Mouse (Mus musculus) embryonic facial prominence, embryonic 11.5 days (tissue): ENCODE results near the gene Pip4k2c. TPM values are rescaled to one million over a fixed set of nuclear protein-coding genes. Genes with fewer than 3 reads are reported as not detected.

Source experiments
- ATAC-seq: fragments of 200-750 bp; cut with Nextera tagmentation; replicated peaks from 2 replicates; pipeline ENCODE4 v1.8.0; 2017; ENCODE audit warnings: low read depth; ENCODE audit not compliant: insufficient number of reproducible peaks, low FRiP score, low TSS enrichment
- DNase-seq: peaks from one replicate; pipeline ENCODE4 v3.0.0-alpha.2; 2015; ENCODE audit warnings: low spot score
- H3K27ac ChIP-seq: fragments of 300-500 bp; sonication (generic); replicated peaks from 2 replicates; pipeline ENCODE4 v1.5.1; 2014; ENCODE audit warnings: mild to moderate bottlenecking, low read depth, low read length, control low read depth
- H3K27me3 ChIP-seq: fragments of 300-500 bp; sonication (generic); 2 replicates; pipeline ENCODE4 v1.6.1; 2014; ENCODE audit warnings: mild to moderate bottlenecking, low read length, moderate library complexity, mixed read lengths; ENCODE audit not compliant: control insufficient read depth, insufficient read depth
- H3K36me3 ChIP-seq: fragments of 300-500 bp; sonication (generic); replicated peaks from 2 replicates; pipeline ENCODE4 v1.6.1; 2014; ENCODE audit warnings: low read depth, mild to moderate bottlenecking, low read length, moderate library complexity, mixed read lengths; ENCODE audit not compliant: control insufficient read depth, insufficient read depth
- H3K4me1 ChIP-seq: fragments of 300-500 bp; sonication (generic); 2 replicates; pipeline ENCODE4 v1.6.1; 2014; ENCODE audit warnings: low read length, mixed read lengths; ENCODE audit not compliant: control insufficient read depth, insufficient read depth
- H3K4me2 ChIP-seq: fragments of 300-500 bp; sonication (generic); 2 replicates; pipeline ENCODE4 v1.6.1; 2014; ENCODE audit warnings: low read depth, mild to moderate bottlenecking, control low read depth, low read length, moderate library complexity
- H3K4me3 ChIP-seq: fragments of 300-500 bp; sonication (generic); 2 replicates; pipeline ENCODE4 v1.5.1; 2014; ENCODE audit warnings: low read depth, low read length, control low read depth
- H3K9ac ChIP-seq: fragments of 300-500 bp; sonication (generic); replicated peaks from 2 replicates; pipeline ENCODE4 v1.6.1; 2014; ENCODE audit warnings: mild to moderate bottlenecking, control low read depth, low read length
- H3K9me3 ChIP-seq: fragments of 300-500 bp; sonication (generic); replicated peaks from 2 replicates; pipeline ENCODE4 v1.6.1; 2016; ENCODE audit warnings: mild to moderate bottlenecking, low read length, inconsistent platforms, mixed read lengths; ENCODE audit not compliant: control insufficient read depth
- WGBS: fragments of 180-500 bp; shearing (Covaris S2); extraction: QIAGEN DNeasy Blood & Tissue Kit; methylation state at CpG from one replicate; pipeline ENCODE4 v1.1.7; 2014; 5-methylcytosine and 5-hydroxymethylcytosine counted together
- polyA plus RNA-seq: library from polyadenylated mRNA; unstranded; fragments of >200 nt; fragmentation: Nextera tagmentation; extraction: Ambion mirVana; gene quantifications from 2 replicates; pipeline ENCODE4 v1.2.1, GENCODE M21; 2014

Gene Pip4k2c
- polyA plus RNA-seq, 1 experiment from 2014 or later, result 14.7 TPM

DNA sequence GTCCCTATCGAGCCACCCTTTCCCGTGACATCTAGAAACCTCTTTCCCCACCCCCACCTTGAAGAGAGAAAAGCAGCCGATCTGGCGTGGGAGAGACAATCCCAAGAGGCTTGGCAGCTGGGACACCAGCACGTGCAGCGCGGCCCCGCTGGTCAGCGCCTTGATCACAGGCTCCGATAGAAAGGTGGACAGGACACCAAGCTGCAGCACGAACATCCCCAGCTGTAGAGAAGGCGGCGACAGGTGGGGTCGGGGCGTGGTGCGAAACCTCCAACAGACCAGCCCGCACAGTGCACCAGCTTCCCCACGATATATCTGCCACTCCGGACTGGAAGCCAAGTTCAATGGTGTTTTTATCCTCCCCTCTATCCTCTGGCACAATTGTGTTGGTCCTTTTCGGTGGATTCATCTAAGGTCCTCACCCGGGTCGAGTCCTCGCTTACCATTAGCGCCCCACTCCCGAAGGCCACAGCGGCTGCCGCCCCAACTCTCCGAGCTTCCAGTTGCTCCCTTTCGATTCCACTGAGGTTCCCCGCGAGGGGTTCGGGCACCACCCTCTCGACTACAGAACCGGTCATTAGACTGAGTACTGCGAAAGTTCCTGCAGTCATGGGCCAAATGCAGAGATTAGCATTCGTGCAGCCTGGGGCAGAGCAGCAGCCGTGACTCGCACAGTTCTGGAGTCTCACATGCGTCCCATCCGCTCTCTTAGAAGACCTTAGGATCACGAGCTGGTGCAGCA, 32.9 kb downstream of the Pip4k2c start:
- Histone ChIP-seq H3K27me3 (peaks cover 27% of the 10 kb centered on the region), H3K27ac (no peak overlapping the region), H3K36me3 (no peaks in the 10 kb centered on the region), H3K9me3 (no peaks in the 10 kb centered on the region), H3K9ac (no peak overlapping the region), H3K4me3 (peak overlapping the region; percentile 17; the same call in 1 of the 2 replicates), H3K4me1 (peaks cover 2% of the 10 kb centered on the region; the same call in 1 of the 2 replicates), H3K4me2 (peak overlapping the region; percentile 45)
- DNase-seq, result no peak
- 4% methylated on average over 41 of the region's 41 CpGs for WGBS
- ATAC-seq, result no peak

DNA sequence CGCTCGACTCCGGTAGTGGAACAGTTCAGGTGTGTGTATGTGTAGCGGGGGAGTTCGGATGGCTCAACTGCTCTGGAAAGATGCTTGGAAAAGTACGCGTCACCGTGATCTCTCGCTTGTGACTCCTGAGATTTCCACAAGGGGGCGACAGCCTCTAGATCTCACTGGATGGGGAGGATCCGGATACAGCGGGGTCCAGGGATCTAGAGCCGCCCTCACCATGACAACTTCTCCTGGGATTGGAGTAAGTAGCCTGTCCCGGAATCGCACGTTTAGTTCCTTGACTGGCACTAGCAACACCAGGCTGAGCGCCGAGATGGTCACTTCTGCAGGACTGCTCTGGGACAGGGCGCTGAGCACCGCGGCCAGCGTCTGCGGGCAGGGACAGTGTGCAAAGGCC, 33.7 kb downstream of the Pip4k2c start:
- Histone ChIP-seq H3K4me2 (peak overlapping the region; percentile 45), H3K4me3 (peak overlapping the region; percentile 17; the same call in 1 of the 2 replicates), H3K27ac (no peak overlapping the region), H3K9ac (0 out of 2 replicates have a peak overlapping the region, but pooled peaks have one; percentile 15), H3K9me3 (no peaks in the 10 kb centered on the region), H3K36me3 (no peaks in the 10 kb centered on the region), H3K4me1 (peaks cover 2% of the 10 kb centered on the region; the same call in 1 of the 2 replicates), H3K27me3 (peaks cover 27% of the 10 kb centered on the region)
- 2% methylated on average over 23 of the region's 23 CpGs for WGBS
- ATAC-seq (peak; percentile 45), DNase-seq (peak; percentile 95)

DNA sequence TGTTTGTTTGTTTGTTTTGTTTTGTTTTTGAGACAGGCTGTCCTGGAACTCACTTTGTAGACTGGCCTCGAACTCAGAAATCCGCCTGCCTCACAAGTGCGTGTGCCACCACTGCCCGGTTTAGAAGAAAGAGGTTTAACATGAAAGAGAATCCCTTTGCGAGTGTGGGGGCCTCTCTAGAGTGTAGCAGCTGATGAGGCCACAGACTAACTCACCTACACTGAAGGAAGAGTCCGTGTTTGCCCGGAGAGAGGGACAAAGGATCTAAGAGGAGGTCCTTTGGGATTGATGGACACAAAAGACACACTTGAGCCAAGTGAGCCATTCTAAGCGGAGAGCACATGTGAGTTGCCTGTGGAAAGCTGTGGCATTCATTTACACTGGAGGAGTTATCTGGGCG, 34.1 kb downstream of the Pip4k2c start:
- H3K9ac ChIP-seq, result no peak overlapping the region
- DNase-seq (no peak), ATAC-seq (no peak)
- no peaks in the 10 kb centered on the region for H3K9me3 ChIP-seq
- H3K36me3 ChIP-seq, result no peaks in the 10 kb centered on the region
- no peak overlapping the region for H3K27ac ChIP-seq
- H3K4me1 ChIP-seq, result peaks cover 2% of the 10 kb centered on the region; the same call in 1 of the 2 replicates
- H3K27me3 ChIP-seq, result peaks cover 27% of the 10 kb centered on the region
- peak overlapping the region; percentile 45; the same call in 1 of the 2 replicates for H3K4me2 ChIP-seq
- H3K4me3 ChIP-seq, result no peak overlapping the region
- WGBS, result 16% methylated on average over 9 of the region's 9 CpGs

DNA sequence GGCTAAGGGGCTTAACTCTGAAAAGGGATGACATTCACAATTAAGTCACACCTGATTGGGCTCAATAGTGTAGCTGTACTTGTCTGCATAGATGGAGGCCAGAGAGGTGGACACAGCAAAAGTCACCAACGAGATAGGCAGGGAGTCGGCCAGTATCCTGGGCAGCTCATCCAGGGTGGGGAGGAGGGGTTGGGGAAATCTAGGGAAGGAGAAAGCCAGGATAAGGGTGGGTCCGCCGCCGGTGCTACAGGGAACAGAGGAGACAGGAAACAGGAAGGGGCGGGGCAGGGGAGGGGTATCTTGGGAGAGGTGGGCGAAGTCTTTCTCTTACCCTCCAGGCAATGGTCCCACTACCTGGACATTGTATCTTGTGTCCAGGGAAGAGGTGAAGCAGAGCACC, 34.6 kb downstream of the Pip4k2c start:
- WGBS, result 6% methylated on average over 7 of the region's 7 CpGs

DNA sequence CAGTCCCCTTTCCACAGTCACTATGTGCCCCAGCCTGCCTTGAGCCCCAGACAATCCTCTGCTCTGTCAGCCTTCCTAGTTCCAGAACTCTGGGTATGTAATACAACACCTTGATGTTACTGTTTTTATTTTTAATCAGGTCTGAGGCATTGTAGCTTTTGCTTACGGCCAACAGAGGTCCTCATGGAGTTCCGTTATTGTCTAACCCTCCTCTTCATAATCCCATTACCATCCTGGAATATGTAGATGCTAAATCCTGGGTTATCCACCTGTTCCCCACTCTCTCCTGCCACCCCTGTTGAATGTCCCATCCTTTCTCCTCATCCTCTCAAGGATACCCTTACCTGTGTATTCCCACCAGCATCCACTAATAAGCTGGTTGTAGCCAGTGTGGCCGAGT, 35.2 kb downstream of the Pip4k2c start:
- H3K27ac ChIP-seq, result no peak overlapping the region
- H3K9ac ChIP-seq, result no peak overlapping the region
- H3K4me1 ChIP-seq, result peaks cover 2% of the 10 kb centered on the region; the same call in 1 of the 2 replicates
- DNase-seq (no peak), ATAC-seq (no peak)
- no peaks in the 10 kb centered on the region for H3K36me3 ChIP-seq
- H3K27me3 ChIP-seq, result peaks cover 27% of the 10 kb centered on the region
- no peaks in the 10 kb centered on the region for H3K9me3 ChIP-seq
- no peak overlapping the region for H3K4me3 ChIP-seq
- H3K4me2 ChIP-seq, result no peak overlapping the region; the same call in 1 of the 2 replicates
- WGBS, result 37% methylated on average over 3 of the region's 3 CpGs

More for the DNA sequence above, 34.6 kb downstream of the Pip4k2c start:
- ATAC-seq (no peak), DNase-seq (peak; percentile 25)
- Histone ChIP-seq H3K36me3 (no peaks in the 10 kb centered on the region), H3K4me1 (peaks cover 2% of the 10 kb centered on the region; the same call in 1 of the 2 replicates), H3K9ac (no peak overlapping the region), H3K4me2 (peak overlapping the region; percentile 11), H3K27ac (no peak overlapping the region), H3K27me3 (peaks cover 27% of the 10 kb centered on the region), H3K4me3 (no peak overlapping the region), H3K9me3 (no peaks in the 10 kb centered on the region)

DNA sequence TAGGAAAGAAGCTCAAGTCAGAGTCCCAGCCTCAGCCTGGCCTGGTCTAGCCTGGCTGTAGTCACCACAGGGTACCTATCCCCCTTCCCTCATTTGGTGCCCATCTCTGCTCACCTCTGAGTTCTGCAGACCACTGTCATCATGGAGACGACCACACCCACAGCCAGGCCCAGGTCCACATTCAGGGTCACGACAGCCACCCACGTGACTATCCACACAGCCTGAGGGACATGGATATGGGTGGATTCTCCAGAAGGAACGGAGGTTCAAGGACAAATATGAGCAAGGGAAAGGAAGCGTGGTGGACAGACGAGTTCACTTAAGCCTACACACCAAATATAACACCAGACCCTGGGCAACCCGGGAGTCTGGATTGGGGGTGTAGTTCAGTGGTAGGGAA, 37.2 kb downstream of the Pip4k2c start:
- no peak overlapping the region for H3K4me3 ChIP-seq
- DNase-seq, result no peak
- peaks cover 25% of the 10 kb centered on the region for H3K27me3 ChIP-seq
- H3K9me3 ChIP-seq, result no peaks in the 10 kb centered on the region
- no peak for ATAC-seq
- H3K36me3 ChIP-seq, result no peaks in the 10 kb centered on the region
- H3K4me1 ChIP-seq, result peaks cover 2% of the 10 kb centered on the region; the same call in 1 of the 2 replicates
- 86% methylated on average over 7 of the region's 7 CpGs for WGBS
- no peak overlapping the region for H3K4me2 ChIP-seq
- H3K9ac ChIP-seq, result no peak overlapping the region
- no peak overlapping the region for H3K27ac ChIP-seq

DNA sequence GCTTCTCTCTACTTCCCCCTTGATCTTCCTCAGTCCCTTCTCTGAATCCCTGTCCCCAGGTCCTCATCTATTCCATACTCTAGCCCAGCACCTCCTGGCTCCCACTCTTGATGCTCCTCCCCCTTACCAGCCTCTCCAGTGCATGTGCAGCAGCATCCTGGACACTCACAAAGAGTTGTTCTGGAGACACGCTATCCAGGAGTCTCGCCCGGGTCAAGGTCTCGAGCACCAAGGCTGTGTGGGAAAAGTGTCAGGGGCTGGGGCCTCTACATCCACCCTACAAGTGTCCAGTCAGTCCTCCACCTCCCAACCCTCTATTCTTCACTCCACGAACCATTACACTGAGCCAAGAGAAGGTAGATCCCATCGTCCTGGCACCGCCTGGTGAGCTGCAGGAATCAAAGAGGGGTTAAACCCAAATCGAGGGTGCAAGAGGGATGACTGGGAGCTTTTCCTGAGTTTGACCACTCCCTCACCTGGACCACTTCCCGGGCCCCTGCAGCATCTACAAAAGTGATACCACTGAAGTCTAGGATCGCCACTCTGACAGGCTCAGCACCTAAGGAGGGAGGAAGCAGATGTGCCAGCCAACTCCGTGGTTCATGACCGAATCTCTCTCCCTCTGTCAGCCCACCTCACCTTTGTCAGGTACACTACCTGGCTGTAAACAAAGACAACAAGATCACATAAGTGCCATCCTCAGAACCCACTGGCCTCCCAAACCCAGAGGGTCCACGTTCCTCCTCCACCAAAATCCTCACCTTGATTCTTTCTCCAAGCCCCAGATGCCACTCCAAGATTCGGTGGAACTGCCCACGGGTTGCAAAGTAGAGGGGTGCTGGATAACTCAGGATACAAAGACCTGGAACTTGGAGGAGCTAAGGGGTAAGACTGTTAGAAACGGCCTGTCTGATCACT, 38.0 kb downstream of the Pip4k2c start:
- peaks cover 2% of the 10 kb centered on the region; the same call in 1 of the 2 replicates for H3K4me1 ChIP-seq
- no peak overlapping the region for H3K9ac ChIP-seq
- H3K27ac ChIP-seq, result no peak overlapping the region
- H3K4me2 ChIP-seq, result no peak overlapping the region
- DNase-seq, result no peak
- H3K36me3 ChIP-seq, result no peaks in the 10 kb centered on the region
- H3K9me3 ChIP-seq, result no peaks in the 10 kb centered on the region
- 80% methylated on average over 16 of the region's 16 CpGs for WGBS
- H3K27me3 ChIP-seq, result peaks cover 25% of the 10 kb centered on the region
- H3K4me3 ChIP-seq, result no peak overlapping the region
- ATAC-seq, result no peak
